Mouse (Mus musculus): ENCODE results near the gene Mrpl42. TPM values are rescaled to one million over a fixed set of nuclear protein-coding genes. Genes with fewer than 3 reads are reported as not detected.

The Mrpl42 gene
- total RNA-seq, 4 experiments from 2014 or later, result 80.4 to 93.6 (median 88.5) TPM

DNA sequence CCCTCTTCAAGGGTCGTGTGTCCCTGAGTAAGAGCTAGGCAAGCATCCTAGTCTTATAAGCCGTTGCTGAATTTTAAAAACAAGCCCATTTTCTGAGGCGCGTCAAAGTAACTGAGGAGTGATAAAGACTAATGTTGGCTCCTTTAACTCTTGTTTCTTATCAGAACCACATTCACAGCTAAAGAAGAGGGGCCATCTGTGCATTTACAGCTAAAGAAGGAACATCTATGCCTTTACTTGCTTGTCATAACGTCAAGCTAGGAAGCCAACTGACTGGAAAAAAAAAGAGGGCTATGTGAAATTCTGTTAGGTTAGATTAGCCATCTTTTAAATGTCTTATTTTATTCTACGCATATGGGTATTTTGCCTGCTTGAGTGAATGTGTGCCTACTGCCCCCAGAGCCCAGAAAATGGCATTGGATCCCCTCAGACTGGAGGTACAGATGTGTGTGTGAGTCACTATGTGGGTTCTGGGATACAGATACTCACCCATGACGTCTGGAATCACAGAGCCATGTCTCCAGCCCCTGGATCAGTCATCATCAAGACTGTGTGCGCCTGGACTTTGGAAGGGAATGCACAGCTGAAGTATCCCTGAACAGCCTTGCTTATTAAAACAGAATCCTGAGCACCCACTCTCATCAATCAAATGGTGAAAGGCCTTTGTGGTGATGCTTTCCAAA lies 44.2 kb downstream of the Mrpl42 start:
- DNase-seq, result no peak

DNA sequence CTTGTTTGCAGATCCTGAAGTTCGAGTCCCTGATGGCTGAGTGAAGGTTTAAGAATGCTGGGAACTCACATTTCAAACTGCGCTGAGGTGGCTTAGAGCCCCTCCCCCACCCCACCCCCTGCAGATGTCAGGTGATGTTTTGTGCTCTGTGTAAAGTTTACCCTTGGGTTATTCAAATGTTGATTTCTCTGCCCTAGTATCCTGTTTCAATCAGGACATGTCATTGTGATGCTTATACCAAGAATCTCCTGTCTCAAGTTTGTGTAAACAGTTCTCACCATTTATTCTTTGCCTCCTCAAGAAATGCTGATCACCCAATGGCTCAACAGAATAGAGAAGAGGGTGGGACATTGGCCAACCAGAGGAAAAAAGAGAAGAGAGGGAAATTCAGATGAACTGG lies 45.6 kb downstream of the Mrpl42 start:
- DNase-seq, result no peak

- DNase-seq, result no peak
These were observed 48.5 kb downstream of the Mrpl42 start for GRCm38 (mm10) chr10:95453282-95453681.

DNA sequence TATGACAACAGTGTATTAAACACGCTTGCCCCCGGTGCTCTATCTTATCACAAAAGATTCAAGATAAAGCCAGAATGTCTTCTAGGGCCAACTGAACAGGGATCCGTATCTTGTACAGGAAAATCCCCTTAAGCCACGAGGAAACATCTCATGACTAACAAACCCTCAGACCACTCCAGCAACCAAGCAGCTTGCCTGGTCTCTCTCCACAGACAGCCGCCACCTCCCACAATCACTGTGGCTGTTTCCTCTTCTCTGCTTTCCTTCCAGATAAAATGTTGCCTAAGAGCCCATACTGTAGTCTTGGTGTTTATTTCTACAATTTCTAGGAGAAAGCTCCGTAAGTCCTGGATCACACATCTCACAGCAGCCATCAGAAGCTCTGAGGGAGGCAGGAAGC lies 52.7 kb downstream of the Mrpl42 start:
- no peak for DNase-seq

DNA sequence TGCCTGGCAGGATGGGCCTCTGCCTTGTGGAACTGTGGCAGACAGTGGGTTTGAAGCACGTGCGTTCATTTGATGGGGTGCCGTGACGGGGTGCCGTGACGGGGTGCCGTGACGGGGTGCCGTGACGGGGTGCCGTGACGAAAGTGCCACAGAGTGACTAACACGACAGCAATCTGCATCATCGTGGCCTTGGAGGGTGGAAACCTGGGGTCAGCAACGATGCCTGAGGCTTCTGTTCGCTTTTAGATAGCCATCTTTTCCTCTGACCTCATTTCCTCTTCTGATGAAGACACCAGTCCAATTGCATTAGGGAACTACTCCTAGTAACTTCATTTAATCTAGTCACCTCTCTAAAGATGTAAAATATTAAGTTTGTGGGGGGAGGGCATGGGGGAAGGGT lies 53.8 kb downstream of the Mrpl42 start:
- no peak for DNase-seq

GRCm38 (mm10) chr10:95445104-95446056 lies 56.4 kb downstream of the Mrpl42 start:
- no peak for DNase-seq

- no peak for DNase-seq
These were observed 59.4 kb downstream of the Mrpl42 start for GRCm38 (mm10) chr10:95442334-95442733.

DNA sequence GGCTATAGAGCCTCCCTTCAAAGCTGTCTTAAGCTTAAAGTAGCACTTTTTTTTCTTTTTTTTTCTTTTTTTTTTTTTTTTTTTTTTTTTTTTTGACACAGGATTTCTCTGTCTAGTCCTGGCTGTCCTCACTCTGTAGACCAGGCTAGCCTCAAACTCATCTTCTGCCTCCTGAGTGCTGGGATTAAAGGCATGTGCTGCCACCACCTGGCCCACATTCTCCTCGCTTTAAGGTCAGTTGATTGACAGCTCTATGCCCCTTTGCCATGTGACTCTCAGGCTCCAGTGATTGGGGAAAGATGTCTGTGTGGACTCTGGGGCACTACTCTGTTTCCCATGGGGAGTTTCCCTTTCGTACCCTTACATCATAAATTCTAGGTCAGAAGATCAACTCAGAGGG lies 61.2 kb downstream of the Mrpl42 start:
- DNase-seq, result no peak

DNA sequence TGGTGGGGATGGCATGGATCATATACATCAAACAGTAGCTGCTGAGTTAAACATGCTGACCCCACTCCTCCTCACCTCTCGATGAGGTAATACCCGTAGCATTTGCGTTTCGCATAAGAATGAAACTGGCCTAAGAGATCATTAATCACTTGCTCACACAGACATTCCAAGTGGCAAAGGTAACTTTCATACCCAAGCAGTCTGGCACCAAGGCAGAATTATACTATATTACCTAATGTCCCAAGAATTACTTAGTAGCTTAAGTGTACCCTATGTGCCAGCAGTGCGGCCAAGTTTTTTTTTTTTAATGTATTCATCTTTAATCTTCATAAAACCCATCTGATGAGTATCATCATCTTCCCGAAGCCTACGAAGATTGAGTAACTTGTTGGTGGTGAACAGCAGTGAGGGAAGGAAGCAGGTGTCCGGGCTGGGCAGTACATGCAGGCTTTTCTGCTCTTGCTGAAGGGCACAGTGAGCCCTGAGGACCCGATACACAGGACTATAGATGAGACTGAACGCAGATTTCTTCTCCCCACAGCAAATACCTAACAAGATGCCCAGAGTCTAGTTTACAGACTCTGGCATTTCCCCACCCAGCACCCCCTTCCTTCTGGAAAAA lies 61.9 kb downstream of the Mrpl42 start:
- DNase-seq, result no peak

DNA sequence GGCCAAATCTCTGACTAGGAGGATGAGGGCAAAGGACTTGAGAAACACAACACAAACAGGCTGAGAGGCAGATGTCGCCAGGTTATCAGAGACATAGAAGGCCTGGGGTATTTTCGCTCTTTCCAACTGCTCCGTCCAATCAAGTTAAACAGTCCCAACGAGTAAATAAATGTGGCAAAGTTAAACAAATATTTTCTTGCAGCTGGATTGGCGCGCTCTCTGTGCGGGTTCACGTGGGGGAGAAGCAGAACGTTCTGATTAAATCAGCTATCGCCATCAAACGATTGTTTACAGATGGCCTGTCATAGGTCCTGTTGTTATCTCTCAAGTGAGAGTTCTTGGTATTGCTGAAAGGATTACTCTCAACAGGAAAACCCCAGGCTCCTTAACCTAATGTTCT lies 62.8 kb downstream of the Mrpl42 start:
- DNase-seq, result no peak

Other genes starting within 250 kb of the Mrpl42 start
- 10 to 100 TPM in 3 of 4 experiments, 1 to 10 TPM in 1; 9.5 to 16.5 (median 13.2) TPM for gene Cradd, start 177.8 kb downstream of the Mrpl42 start, total RNA-seq (2022)
- 10 to 100 TPM; 10.6 to 56.8 (median 12.6) TPM for gene Socs2, start 84.8 kb downstream of the Mrpl42 start, total RNA-seq (2022)
- 100 to 1,000 TPM; 129 to 155 (median 138) TPM for gene Ube2n, start 13.2 kb upstream of the Mrpl42 start, total RNA-seq (2022)
- gene Nudt4, start 62.2 kb upstream of the Mrpl42 start, total RNA-seq (2022), result 100 to 1,000 TPM in 3 of 4 experiments, 10 to 100 TPM in 1; 94.5 to 230 (median 162) TPM
- gene Anapc15-ps, start 171.5 kb upstream of the Mrpl42 start, total RNA-seq (2022), result 1 to 10 TPM in 1 of 4 experiments, not detected in 3; 1.1 TPM